Mouse (Mus musculus): ENCODE results near the gene Mrpl12. TPM values are rescaled to one million over a fixed set of nuclear protein-coding genes. Genes with fewer than 3 reads are reported as not detected.

The Mrpl12 gene
- polyA plus RNA-seq, 1 experiment: 218 TPM

- peaks cover 7% of the 10 kb centered on the region for H3K36me3 ChIP-seq (ENCODE audit: control insufficient read depth, insufficient read depth)
- no peak overlapping the region for H3K4me2 ChIP-seq (ENCODE audit: low read depth)
Measured at GRCm38 (mm10) chr11:120497436-120497835, 13.0 kb downstream of the Mrpl12 start.

GRCm38 (mm10) chr11:120498226-120498625 lies 13.8 kb downstream of the Mrpl12 start:
- H3ac ChIP-seq (ENCODE audit: control insufficient read depth, insufficient read length): no peak overlapping the region
- peaks cover 7% of the 10 kb centered on the region for H3K79me2 ChIP-seq (ENCODE audit: control insufficient read depth, insufficient read depth)
- H3K4me2 ChIP-seq (ENCODE audit: low read depth): no peak overlapping the region
- TF ChIP-seq POLR2AphosphoS2 (IDR thresholded peaks at IDR 0.05; ENCODE audit: insufficient read length, low read depth) (no peak), REST (IDR thresholded peaks at IDR 0.05; ENCODE audit: insufficient read depth, insufficient read length) (no peak), SRF (IDR thresholded peaks at IDR 0.05; ENCODE audit: control insufficient read depth, insufficient read length, low read depth) (no peak), USF1 (IDR thresholded peaks at IDR 0.05; ENCODE audit: low read depth) (no peak), E2F4 (IDR thresholded peaks at IDR 0.05; ENCODE audit: insufficient read depth) (no peak), POLR2A (IDR thresholded peaks at IDR 0.05; ENCODE audit: insufficient read length, low read depth) (no peak), MAX (IDR thresholded peaks at IDR 0.05; ENCODE audit: low read depth) (no peak), TCF12 (IDR thresholded peaks at IDR 0.05; ENCODE audit: insufficient read depth, poor library complexity, severe bottlenecking) (no peak), CEBPB (IDR thresholded peaks at IDR 0.05; ENCODE audit: insufficient read depth, poor library complexity, severe bottlenecking) (no peak), MYOD1 (IDR thresholded peaks at IDR 0.05; ENCODE audit: control insufficient read depth in 1 of 3, insufficient read length in 2 of 3, low read depth in 2 of 3) (no peak), MYOG (IDR thresholded peaks at IDR 0.05; ENCODE audit: control insufficient read depth in 1 of 3, insufficient read depth in 1 of 3, insufficient read length in 2 of 3, low read depth in 2 of 3) (no peak), TCF3 (IDR thresholded peaks at IDR 0.05; ENCODE audit: insufficient read length, low read depth) (no peak)
- H3K4me3 ChIP-seq: no peak overlapping the region
- H3K27me3 ChIP-seq (ENCODE audit: control insufficient read depth, insufficient read depth, insufficient read length): no peaks in the 10 kb centered on the region
- H3K36me3 ChIP-seq (ENCODE audit: control insufficient read depth, insufficient read depth): peaks cover 7% of the 10 kb centered on the region

More at GRCm38 (mm10) chr11:120497436-120497835, 13.0 kb downstream of the Mrpl12 start:
- no peak overlapping the region for H3K4me3 ChIP-seq
- no peaks in the 10 kb centered on the region for H3K27me3 ChIP-seq (ENCODE audit: control insufficient read depth, insufficient read depth, insufficient read length)
- peaks cover 10% of the 10 kb centered on the region for H3K79me2 ChIP-seq (ENCODE audit: control insufficient read depth, insufficient read depth)
- TF ChIP-seq TCF12 (IDR thresholded peaks at IDR 0.05; ENCODE audit: insufficient read depth, poor library complexity, severe bottlenecking): no peak
- TF ChIP-seq REST (IDR thresholded peaks at IDR 0.05; ENCODE audit: insufficient read depth, insufficient read length): no peak
- TF ChIP-seq SRF (IDR thresholded peaks at IDR 0.05; ENCODE audit: control insufficient read depth, insufficient read length, low read depth): no peak
- TF ChIP-seq MAX (IDR thresholded peaks at IDR 0.05; ENCODE audit: low read depth): no peak
- TF ChIP-seq CEBPB (IDR thresholded peaks at IDR 0.05; ENCODE audit: insufficient read depth, poor library complexity, severe bottlenecking): no peak
- no peak for TF ChIP-seq MYOD1 (IDR thresholded peaks at IDR 0.05; ENCODE audit: control insufficient read depth in 1 of 3, insufficient read length in 2 of 3, low read depth in 2 of 3)
- no peak for TF ChIP-seq TCF3 (IDR thresholded peaks at IDR 0.05; ENCODE audit: insufficient read length, low read depth)
- TF ChIP-seq E2F4 (IDR thresholded peaks at IDR 0.05; ENCODE audit: insufficient read depth): no peak
- TF ChIP-seq USF1 (IDR thresholded peaks at IDR 0.05; ENCODE audit: low read depth): no peak
- TF ChIP-seq POLR2AphosphoS2 (IDR thresholded peaks at IDR 0.05; ENCODE audit: insufficient read length, low read depth): no peak
- TF ChIP-seq MYOG (IDR thresholded peaks at IDR 0.05; ENCODE audit: control insufficient read depth in 1 of 3, insufficient read depth in 1 of 3, insufficient read length in 2 of 3, low read depth in 2 of 3): no peak
- TF ChIP-seq POLR2A (IDR thresholded peaks at IDR 0.05; ENCODE audit: insufficient read length, low read depth): no peak
- H3ac ChIP-seq (ENCODE audit: control insufficient read depth, insufficient read length): no peak overlapping the region

- Histone ChIP-seq H3ac (ENCODE audit: control insufficient read depth, insufficient read length) (no peak overlapping the region), H3K27me3 (ENCODE audit: control insufficient read depth, insufficient read depth, insufficient read length) (no peaks in the 10 kb centered on the region), H3K36me3 (ENCODE audit: control insufficient read depth, insufficient read depth) (peaks cover 7% of the 10 kb centered on the region), H3K79me2 (ENCODE audit: control insufficient read depth, insufficient read depth) (no peaks in the 10 kb centered on the region), H3K4me2 (ENCODE audit: low read depth) (no peak overlapping the region), H3K4me3 (no peak overlapping the region)
- TF ChIP-seq SRF (IDR thresholded peaks at IDR 0.05; ENCODE audit: control insufficient read depth, insufficient read length, low read depth): no peak
- no peak for TF ChIP-seq MYOG (IDR thresholded peaks at IDR 0.05; ENCODE audit: control insufficient read depth in 1 of 3, insufficient read depth in 1 of 3, insufficient read length in 2 of 3, low read depth in 2 of 3)
- TF ChIP-seq E2F4 (IDR thresholded peaks at IDR 0.05; ENCODE audit: insufficient read depth): no peak
- no peak for TF ChIP-seq POLR2AphosphoS2 (IDR thresholded peaks at IDR 0.05; ENCODE audit: insufficient read length, low read depth)
- TF ChIP-seq CEBPB (IDR thresholded peaks at IDR 0.05; ENCODE audit: insufficient read depth, poor library complexity, severe bottlenecking): no peak
Measured at GRCm38 (mm10) chr11:120498891-120499290, 14.5 kb downstream of the Mrpl12 start.

- no peak for TF ChIP-seq MAX (IDR thresholded peaks at IDR 0.05; ENCODE audit: low read depth)
- no peak for TF ChIP-seq TCF3 (IDR thresholded peaks at IDR 0.05; ENCODE audit: insufficient read length, low read depth)
- TF ChIP-seq MYOG (IDR thresholded peaks at IDR 0.05; ENCODE audit: control insufficient read depth in 1 of 3, insufficient read depth in 1 of 3, insufficient read length in 2 of 3, low read depth in 2 of 3): no peak
- no peak for TF ChIP-seq TCF12 (IDR thresholded peaks at IDR 0.05; ENCODE audit: insufficient read depth, poor library complexity, severe bottlenecking)
- TF ChIP-seq POLR2AphosphoS2 (IDR thresholded peaks at IDR 0.05; ENCODE audit: insufficient read length, low read depth): peak; percentile 69
Measured at GRCm38 (mm10) chr11:120499894-120500293, 15.5 kb downstream of the Mrpl12 start.

GRCm38 (mm10) chr11:120500357-120500756 lies 15.9 kb downstream of the Mrpl12 start:
- Histone ChIP-seq H3K4me2 (ENCODE audit: low read depth) (no peak overlapping the region), H3K4me3 (no peak overlapping the region), H3K79me2 (ENCODE audit: control insufficient read depth, insufficient read depth) (no peaks in the 10 kb centered on the region), H3K36me3 (ENCODE audit: control insufficient read depth, insufficient read depth) (peaks cover 7% of the 10 kb centered on the region), H3ac (ENCODE audit: control insufficient read depth, insufficient read length) (no peak overlapping the region), H3K27me3 (ENCODE audit: control insufficient read depth, insufficient read depth, insufficient read length) (no peaks in the 10 kb centered on the region)
- TF ChIP-seq TCF12 (IDR thresholded peaks at IDR 0.05; ENCODE audit: insufficient read depth, poor library complexity, severe bottlenecking) (no peak), POLR2AphosphoS2 (IDR thresholded peaks at IDR 0.05; ENCODE audit: insufficient read length, low read depth) (peak; percentile 79)

More at GRCm38 (mm10) chr11:120499894-120500293, 15.5 kb downstream of the Mrpl12 start:
- Histone ChIP-seq H3K4me2 (ENCODE audit: low read depth) (no peak overlapping the region), H3K36me3 (ENCODE audit: control insufficient read depth, insufficient read depth) (peaks cover 7% of the 10 kb centered on the region), H3K4me3 (no peak overlapping the region), H3K79me2 (ENCODE audit: control insufficient read depth, insufficient read depth) (no peaks in the 10 kb centered on the region), H3K27me3 (ENCODE audit: control insufficient read depth, insufficient read depth, insufficient read length) (no peaks in the 10 kb centered on the region), H3ac (ENCODE audit: control insufficient read depth, insufficient read length) (no peak overlapping the region)
